Mouse (Mus musculus) layer of hippocampus, adult 8-10 months (tissue): ENCODE measurements around the gene Pdzd2. TPM values are rescaled to one million over a fixed set of nuclear protein-coding genes. Genes with fewer than 3 reads are reported as not detected.
"Not testable (repeated sequence)": the region's sequence is repeated elsewhere in the genome, so short reads cannot be mapped to it uniquely, and the experiment has no call there.

Experiments used
- DNase-seq, 2 experiments: peaks; one replicate each; pipeline ENCODE4 v3.0.0; 2022; ENCODE audit warnings: low spot score in 2 of 2
- total RNA-seq, 4 experiments: library from RNA; stranded (reverse); gene quantifications; 2 replicates each; pipeline ENCODE4 v1.2.4; 2022

Pdzd2 gene
- total RNA-seq, 4 experiments from 2014 or later: 45.8 to 56.3 (median 53.1) TPM

DNA sequence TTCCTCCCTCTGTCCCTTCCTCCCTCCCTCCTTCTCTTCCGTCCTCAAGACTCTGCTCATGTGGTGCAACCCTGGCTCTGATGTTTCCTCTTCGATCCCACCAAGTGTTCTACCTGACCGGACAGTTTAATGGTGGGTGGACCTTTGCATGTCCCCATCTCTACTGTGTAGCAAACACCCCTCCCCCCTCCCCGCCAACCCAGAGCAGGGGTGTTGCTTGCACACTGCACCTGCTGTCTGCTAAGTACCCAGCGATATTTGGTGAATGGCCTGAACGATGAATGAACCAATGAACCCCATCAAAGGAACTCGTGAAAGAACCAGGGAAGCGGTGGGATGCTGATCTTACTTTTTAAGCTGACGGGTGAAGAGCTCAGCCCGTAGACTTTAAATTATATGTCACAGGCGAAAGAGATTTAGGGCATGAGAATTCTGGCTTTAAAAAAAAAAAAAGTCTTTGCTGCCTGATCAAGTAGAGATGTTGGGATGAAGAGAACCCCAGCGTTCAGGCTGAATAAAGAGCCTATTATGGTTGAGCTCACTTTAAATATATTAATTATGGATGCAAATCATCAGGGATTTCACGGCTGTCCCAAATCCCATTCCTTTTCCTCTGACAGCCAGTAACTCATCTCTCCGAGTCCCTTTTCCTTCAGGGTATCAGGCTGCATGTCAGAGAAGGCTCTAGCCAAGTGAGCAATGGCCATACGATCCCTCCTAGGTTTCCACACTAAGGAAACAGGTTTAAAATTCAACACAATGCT, 350.8 kb downstream of the Pdzd2 start:
- no peak for DNase-seq

- DNase-seq: no peak
Observed at GRCm38 (mm10) chr15:12384679-12385078, 355.0 kb downstream of the Pdzd2 start.

DNA sequence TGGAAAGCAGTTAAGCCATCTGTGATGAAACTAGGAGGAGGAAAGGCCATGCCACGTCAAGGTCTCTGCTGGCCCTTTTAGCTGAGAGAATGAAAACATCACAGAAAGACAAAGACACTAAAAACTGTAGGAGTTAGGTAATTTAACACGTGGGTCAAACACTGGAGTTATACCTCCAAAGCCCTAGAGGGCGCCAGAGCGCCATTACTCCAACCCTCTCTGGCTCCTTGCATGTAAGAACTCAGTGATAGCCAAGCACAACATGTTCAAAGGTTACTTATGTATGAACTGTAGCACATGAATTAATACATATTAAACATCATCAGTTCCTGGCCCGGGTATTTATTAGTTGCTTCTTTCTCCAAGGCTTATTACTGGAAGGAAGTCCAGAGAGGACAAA, 359.2 kb downstream of the Pdzd2 start:
- no peak for DNase-seq

DNA sequence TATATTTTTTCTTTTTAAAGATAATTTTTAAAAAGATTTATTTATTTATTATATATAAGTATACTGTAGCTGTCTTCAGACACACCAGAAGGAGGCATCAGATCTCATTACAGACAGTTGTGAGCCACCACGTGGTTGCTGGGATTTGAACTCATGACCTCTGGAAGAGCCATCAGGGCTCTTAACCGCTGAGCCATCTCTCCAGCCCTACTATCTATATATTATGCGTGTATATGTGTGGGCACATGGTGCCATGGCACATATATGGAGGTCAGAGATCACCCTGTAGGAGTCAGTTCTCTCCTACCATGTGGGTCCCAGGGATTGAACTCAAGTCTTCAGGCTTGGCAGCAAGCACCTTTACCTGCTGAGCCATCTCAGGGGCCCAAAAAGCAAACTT, 359.7 kb downstream of the Pdzd2 start:
- no peak for DNase-seq

DNA sequence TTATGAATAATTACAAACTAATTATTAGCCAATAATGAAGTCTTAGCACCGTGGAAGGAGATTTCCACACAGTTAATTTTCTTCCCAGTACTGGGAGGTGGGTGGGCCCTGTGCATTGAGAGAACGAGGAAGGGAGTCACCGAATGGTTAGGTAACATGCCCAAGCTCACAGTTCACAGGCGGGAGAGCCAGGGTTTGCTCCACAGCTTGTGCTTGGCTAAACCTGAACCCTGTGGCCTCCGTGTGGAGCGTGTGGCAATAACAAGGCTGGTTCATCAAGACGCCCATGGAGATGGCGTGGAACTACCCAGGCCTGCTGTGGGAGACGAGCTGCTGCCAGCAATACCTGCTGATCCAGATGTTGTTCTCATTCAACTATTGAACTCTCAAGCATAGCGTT, 361.9 kb downstream of the Pdzd2 start:
- DNase-seq: no peak

DNA sequence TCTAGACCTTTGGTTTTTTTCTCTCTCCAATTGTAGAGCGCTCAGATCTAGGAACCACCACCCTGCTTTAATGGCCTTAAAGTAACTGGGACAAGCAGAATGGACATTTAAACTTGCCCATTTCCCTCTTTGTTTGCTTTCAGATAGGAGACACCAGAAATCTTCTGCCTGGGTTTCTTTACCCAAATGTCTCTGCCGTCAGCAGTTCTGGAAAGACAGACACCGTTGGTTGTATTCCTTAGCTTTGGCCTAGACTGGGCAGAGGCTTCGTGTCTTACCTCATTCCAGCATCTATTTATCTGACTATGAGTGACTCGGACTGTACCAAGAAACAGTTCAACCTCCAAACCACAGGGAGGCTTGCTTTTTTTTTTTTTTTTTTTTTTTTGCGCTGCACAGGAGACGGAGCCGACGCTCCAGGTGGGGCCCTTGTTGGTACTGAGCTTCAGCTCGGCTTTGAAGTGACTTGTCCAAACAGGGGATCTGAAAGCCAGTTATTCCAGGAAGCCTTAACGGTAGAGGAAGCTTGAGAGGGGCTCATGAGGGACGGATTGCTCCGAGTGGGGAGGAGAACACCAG, 363.1 kb downstream of the Pdzd2 start:
- no peak for DNase-seq

GRCm38 (mm10) chr15:12375641-12376311, 363.9 kb downstream of the Pdzd2 start:
- DNase-seq: peak; percentile 61 to 65

DNA sequence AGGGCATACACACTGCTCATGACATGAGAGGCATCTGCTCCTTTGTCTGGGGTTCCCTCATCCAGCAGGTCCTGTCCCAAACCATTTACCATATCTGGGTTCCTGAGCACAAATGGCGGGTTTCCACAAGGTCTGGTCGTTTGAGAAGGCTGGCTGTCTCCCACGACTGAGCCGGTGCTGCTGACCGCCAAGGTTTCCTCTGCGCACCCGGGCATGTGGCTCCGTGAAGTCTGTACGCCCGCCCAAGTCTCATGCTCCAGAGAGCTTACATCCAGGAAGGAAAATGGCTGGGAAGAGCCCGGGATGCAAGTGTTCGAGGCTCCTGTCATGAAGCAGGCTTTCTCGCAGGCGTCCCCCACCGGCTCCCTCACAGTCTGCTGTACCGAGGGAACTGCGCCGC, 364.8 kb downstream of the Pdzd2 start:
- no peak for DNase-seq

DNA sequence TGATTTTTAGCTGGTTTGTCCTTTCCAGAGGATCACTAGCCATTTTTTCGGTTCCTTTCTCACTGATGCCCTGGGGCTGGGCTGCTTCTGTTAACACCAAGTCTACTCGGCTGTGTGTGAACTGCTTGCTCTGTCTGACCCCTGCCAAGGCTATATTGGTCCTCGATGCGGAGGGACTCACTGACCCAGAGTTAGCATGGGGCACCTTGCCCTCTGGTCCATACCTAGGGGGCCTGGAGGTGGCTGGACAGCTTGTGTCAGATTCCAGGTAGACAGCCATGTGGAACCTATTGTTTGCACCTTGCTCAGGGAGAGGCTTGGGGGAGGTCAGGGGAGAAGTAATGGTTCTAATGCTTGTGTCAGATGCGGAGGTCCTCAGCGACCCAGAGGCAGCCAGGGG, 365.8 kb downstream of the Pdzd2 start:
- no peak for DNase-seq

GRCm38 (mm10) chr15:12373496-12373895, 366.2 kb downstream of the Pdzd2 start:
- DNase-seq: no peak

DNA sequence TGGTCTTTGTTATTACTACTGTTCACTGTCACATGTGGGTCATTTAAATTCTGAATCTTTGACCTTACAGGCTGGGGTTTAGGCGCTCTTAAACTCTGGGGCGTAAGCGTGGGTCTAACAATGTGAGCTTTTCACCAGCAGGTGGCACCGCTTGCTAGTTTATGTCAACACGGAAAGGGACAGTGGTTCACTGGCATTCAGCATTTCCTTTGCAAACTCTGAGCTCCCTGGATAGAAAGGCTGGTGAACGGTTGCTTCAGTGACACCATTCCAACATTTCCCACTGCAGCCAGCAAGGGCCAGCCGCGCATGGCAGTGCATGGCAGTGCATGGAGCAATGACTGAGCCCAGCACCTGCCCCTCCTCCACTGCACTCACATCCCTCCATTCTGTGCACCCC, 368.5 kb downstream of the Pdzd2 start:
- peak; percentile 61 to 80 for DNase-seq

- no peak for DNase-seq
Observed at GRCm38 (mm10) chr15:12370096-12370495, 369.6 kb downstream of the Pdzd2 start.

DNA sequence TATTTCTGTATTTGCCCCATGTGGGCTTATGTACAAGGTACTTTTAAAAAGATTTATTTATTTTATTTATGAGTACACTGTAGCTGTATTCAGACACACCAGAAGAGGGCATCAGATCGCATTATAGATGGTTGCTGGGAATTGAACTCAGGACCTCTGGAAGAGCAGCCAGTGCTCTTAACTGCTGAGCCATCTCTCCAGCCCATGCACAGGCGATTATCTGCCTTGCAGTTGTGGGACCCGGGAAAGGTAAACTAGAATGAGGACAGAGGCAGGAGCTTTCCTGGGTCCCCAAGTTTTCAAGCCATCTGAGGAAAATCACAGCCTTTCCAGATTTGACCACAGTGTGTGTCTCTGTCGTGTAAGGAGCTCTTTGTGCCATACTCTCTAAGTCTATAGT, 370.9 kb downstream of the Pdzd2 start:
- no peak for DNase-seq

- DNase-seq: no peak
Observed at GRCm38 (mm10) chr15:12368357-12368756, 371.4 kb downstream of the Pdzd2 start.

DNA sequence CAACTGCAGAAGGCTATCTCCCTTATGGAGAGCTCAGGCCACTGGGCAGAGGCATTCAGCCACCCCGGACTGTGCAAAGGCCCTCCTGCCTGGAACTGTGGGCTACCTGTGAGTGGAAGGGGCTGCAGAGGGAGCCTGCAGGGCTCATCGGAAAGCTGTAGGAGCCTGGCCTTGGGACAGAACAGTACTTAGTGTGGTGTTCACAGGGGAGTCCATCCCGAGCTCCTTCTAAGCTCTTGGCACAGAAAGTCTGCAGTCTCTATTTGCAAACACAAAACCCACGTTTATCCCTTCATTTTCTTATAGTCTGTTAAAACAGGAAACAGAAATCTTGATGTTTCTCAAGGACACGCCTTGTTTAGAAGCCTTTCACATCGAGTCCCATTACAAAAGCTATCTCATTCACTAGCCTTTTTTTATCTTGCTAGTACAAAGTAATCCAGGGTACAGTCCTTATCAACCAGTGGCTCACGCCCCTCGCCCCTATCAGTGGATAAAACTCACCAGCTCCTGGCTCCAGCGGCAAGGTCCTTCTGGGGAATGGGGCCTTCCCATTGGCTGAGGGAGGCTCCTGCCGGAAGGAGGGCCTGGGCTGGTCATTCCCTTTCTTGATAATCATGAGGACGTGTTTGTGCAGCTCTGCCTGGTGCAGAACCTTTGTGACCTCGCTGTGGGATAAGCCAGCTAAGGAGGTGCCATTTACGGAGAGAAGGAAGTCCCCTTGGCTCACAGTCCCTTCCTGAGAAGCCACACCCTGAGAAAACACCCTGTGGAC, 372.2 kb downstream of the Pdzd2 start:
- no peak for DNase-seq

GRCm38 (mm10) chr15:12366580-12367305, 373.0 kb downstream of the Pdzd2 start:
- not testable (repeated sequence) for DNase-seq

DNA sequence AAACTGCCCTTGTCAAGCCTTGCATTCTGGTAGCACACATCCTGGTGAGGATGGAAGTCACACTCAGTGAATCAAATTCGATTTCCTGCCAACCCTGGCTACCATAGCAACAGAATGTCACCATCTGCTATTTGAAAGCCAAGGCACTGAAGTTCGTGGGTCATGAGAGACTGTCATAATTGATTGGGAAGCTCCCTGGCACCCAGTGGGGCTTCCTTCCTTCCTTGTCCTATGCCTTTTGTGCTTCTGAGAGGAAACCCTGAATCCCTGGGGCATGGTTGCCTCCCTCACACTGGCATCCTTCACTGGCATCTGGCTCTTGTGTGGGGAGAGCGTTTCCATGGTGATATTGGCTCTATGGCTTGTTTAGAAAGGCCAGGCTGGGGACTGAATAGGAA, 373.7 kb downstream of the Pdzd2 start:
- DNase-seq: peak; percentile 79 to 86

- DNase-seq: no peak
Observed at GRCm38 (mm10) chr15:12365416-12366071, 374.2 kb downstream of the Pdzd2 start.

- no peak for DNase-seq
Observed at GRCm38 (mm10) chr15:12364096-12364495, 375.6 kb downstream of the Pdzd2 start.

DNA sequence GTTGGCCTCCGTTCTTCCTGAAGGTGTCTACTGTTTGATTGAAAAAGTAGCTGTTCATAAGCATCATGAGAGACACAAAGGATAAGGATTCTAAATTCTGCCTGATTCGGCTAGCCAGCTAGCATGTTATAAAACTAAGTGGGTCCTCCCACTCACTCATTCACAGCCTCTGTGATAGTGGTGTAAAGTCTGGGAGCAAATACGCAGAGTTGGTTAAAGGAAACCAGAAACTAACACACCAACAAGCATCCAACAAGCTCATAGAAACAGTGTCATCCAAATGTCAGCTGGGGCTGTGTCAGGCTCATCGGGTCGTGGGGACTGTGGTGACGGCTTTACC, 377.1 kb downstream of the Pdzd2 start:
- no peak for DNase-seq
